Mouse (Mus musculus): ENCODE data around the gene Rnf25. TPM values are rescaled to one million over a fixed set of nuclear protein-coding genes. Genes with fewer than 3 reads are reported as not detected.
A peak's percentile ranks its signal among the peaks of the same experiment; 100 is the strongest.

Gene Rnf25
- polyA plus RNA-seq, 1 experiment from 2014 or later, result 11.4 TPM

GRCm38 (mm10) chr1:74587773-74588445 lies 13.3 kb downstream of the Rnf25 start, which contains the start of the genes Zfp142 and Bcs1l:
Zfp142 (minus strand) TSS chr1:74588246.
Bcs1l (plus strand) TSS chr1:74588289.
- H3K27me3 ChIP-seq (ENCODE audit: control insufficient read depth, insufficient read depth, low read length), result no peaks in the 10 kb centered on the region

DNA sequence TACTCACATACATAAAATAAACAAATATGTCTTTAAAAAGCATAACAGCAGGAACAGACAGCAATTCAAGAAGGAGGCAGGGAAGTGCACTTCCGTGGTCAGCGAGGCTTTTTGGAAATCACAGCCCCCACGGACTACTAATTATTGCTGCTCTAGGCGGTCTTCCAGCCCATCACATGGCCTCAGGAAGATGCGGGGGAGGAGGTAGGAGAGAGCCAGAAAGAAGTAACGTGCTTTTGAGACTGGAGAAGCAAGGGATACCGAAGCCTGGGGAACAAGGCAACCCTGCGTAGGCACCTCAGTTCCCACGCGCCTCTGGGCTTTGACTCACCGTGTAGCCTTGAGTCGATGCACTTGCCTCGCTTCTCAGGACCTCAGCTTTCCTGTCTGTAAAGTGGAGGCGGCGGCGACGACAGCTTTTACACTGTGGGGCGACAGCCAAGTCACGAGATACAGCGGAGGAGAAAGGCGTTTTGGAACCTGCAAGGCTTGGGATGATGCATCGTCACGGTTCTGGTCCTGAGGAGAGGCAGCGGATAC lies 13.9 kb downstream of the Rnf25 start:
- H3K36me3 ChIP-seq (ENCODE audit: control insufficient read depth, insufficient read depth, low read length), result peaks cover 5% of the 10 kb centered on the region; the same call in 1 of the 2 replicates
- peak; percentile 8; the same call in 1 of the 2 replicates for ATAC-seq (ENCODE audit: low FRiP score)

More at GRCm38 (mm10) chr1:74587773-74588445, 13.3 kb downstream of the Rnf25 start, which contains the start of the genes Zfp142 and Bcs1l:
- Histone ChIP-seq H3K4me1 (ENCODE audit: control insufficient read depth, insufficient read depth, low read length) (peaks cover 18% of the 10 kb centered on the region), H3K9ac (ENCODE audit: low read length) (peak within 1 kb of the TSS; percentile 80), H3K9me3 (ENCODE audit: control insufficient read depth, low read length) (no peaks in the 10 kb centered on the region), H3K36me3 (ENCODE audit: control insufficient read depth, insufficient read depth, low read length) (peaks cover 5% of the 10 kb centered on the region; the same call in 1 of the 2 replicates), H3K4me2 (peak within 1 kb of the TSS; percentile 67), H3K27ac (ENCODE audit: low read depth, low read length) (0 out of 2 replicates have a peak within 1 kb of the TSS, but pooled peaks have one; percentile 52), H3K4me3 (ENCODE audit: low read depth, low read length) (peak within 1 kb of the TSS; percentile 82)
- peak; percentile 99 for ATAC-seq (ENCODE audit: low FRiP score)
- under 1% methylated on average over 48 of the region's 48 CpGs for WGBS
- peak; percentile 100 for DNase-seq (ENCODE audit: low spot score, missing footprints)

GRCm38 (mm10) chr1:74584616-74585398 lies 16.4 kb downstream of the Rnf25 start:
- no peak overlapping the region for H3K27ac ChIP-seq (ENCODE audit: low read depth, low read length)
- peak; percentile 39 for DNase-seq (ENCODE audit: low spot score, missing footprints)
- 92% methylated on average over 3 of the region's 3 CpGs for WGBS
- no peaks in the 10 kb centered on the region for H3K27me3 ChIP-seq (ENCODE audit: control insufficient read depth, insufficient read depth, low read length)
- H3K36me3 ChIP-seq (ENCODE audit: control insufficient read depth, insufficient read depth, low read length), result no peaks in the 10 kb centered on the region
- no peak overlapping the region for H3K4me3 ChIP-seq (ENCODE audit: low read depth, low read length)
- no peaks in the 10 kb centered on the region for H3K9me3 ChIP-seq (ENCODE audit: control insufficient read depth, low read length)
- H3K4me1 ChIP-seq (ENCODE audit: control insufficient read depth, insufficient read depth, low read length), result peaks cover 18% of the 10 kb centered on the region
- no peak overlapping the region for H3K4me2 ChIP-seq
- no peak for ATAC-seq (ENCODE audit: low FRiP score)
- no peak overlapping the region for H3K9ac ChIP-seq (ENCODE audit: low read length)

More for the DNA sequence above, 13.9 kb downstream of the Rnf25 start:
- peaks cover 18% of the 10 kb centered on the region for H3K4me1 ChIP-seq (ENCODE audit: control insufficient read depth, insufficient read depth, low read length)
- under 1% methylated on average over 24 of the region's 24 CpGs for WGBS
- H3K27ac ChIP-seq (ENCODE audit: low read depth, low read length), result 0 out of 2 replicates have a peak overlapping the region, but pooled peaks have one; percentile 52
- H3K9ac ChIP-seq (ENCODE audit: low read length), result peak overlapping the region; percentile 80
- no peak for DNase-seq (ENCODE audit: low spot score, missing footprints)
- H3K27me3 ChIP-seq (ENCODE audit: control insufficient read depth, insufficient read depth, low read length), result no peaks in the 10 kb centered on the region
- no peaks in the 10 kb centered on the region for H3K9me3 ChIP-seq (ENCODE audit: control insufficient read depth, low read length)
- peak overlapping the region; percentile 67 for H3K4me2 ChIP-seq
- peak overlapping the region; percentile 82 for H3K4me3 ChIP-seq (ENCODE audit: low read depth, low read length)

GRCm38 (mm10) chr1:74582621-74583020 lies 18.6 kb downstream of the Rnf25 start:
- Histone ChIP-seq H3K27me3 (ENCODE audit: control insufficient read depth, insufficient read depth, low read length) (no peaks in the 10 kb centered on the region), H3K36me3 (ENCODE audit: control insufficient read depth, insufficient read depth, low read length) (peaks cover 9% of the 10 kb centered on the region; the same call in 1 of the 2 replicates), H3K27ac (ENCODE audit: low read depth, low read length) (no peak overlapping the region)

DNA sequence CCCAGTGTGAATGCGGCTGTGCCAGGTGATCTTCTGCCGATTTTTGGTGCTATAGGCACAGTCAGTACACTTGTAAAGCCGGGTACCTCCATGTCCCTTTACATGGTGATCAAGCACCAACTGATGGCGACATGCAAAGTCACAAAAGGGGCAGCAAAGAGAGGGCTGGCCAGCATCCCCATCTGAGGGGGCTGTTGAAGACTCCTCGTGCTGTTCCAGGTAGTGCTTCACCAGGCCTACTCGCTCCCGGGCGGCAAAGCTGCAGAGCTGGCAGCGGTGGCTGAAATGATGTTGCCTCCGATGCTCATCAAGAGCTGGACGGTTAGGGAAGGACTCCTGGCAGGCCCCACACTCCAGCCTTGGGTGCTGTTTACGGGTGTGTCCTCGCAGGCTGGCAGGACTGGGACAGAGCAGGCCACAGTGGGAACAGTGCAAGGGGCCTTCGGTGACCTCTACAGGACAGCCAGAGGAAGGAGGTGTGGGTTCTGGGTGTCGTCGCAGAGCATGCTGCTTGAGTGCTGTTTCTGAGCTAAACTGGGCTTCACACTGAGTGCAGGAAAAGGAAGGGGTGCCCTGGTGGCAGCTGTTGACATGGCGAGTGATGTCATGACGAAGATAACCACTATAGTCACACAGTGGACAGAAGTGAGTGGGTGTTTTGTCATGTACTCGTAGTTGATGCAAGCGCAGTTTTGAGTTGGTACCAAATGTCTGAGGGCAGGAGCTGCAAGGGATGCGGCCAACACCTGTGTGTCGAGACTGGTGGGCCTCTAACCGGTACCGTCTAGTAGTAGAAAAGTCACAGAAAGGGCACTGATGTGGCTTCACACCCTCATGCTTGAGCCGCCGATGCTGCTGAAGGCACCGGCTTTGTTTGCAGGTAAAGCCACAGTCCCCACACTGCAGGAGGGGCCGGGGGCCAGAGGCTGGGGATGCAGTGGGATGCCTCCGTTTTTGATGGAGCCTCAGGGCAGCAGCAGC lies 31.2 kb downstream of the Rnf25 start:
- H3K27ac ChIP-seq (ENCODE audit: low read depth, low read length), result no peak overlapping the region
- no peaks in the 10 kb centered on the region for H3K27me3 ChIP-seq (ENCODE audit: control insufficient read depth, insufficient read depth, low read length)
- H3K4me3 ChIP-seq (ENCODE audit: low read depth, low read length), result no peak overlapping the region
- H3K36me3 ChIP-seq (ENCODE audit: control insufficient read depth, insufficient read depth, low read length), result peaks cover 39% of the 10 kb centered on the region
- no peaks in the 10 kb centered on the region for H3K9me3 ChIP-seq (ENCODE audit: control insufficient read depth, low read length)
- 92% methylated on average over 29 of the region's 29 CpGs for WGBS
- no peak for ATAC-seq (ENCODE audit: low FRiP score)
- peak; percentile 59 for DNase-seq (ENCODE audit: low spot score, missing footprints)
- no peaks in the 10 kb centered on the region for H3K4me1 ChIP-seq (ENCODE audit: control insufficient read depth, insufficient read depth, low read length)
- no peak overlapping the region for H3K4me2 ChIP-seq
- no peak overlapping the region for H3K9ac ChIP-seq (ENCODE audit: low read length)

More at GRCm38 (mm10) chr1:74582621-74583020, 18.6 kb downstream of the Rnf25 start:
- no peak overlapping the region for H3K4me2 ChIP-seq
- 73% methylated on average over 3 of the region's 3 CpGs for WGBS
- ATAC-seq (ENCODE audit: low FRiP score), result no peak
- H3K4me3 ChIP-seq (ENCODE audit: low read depth, low read length), result no peak overlapping the region
- H3K9ac ChIP-seq (ENCODE audit: low read length), result no peak overlapping the region
- peaks cover 11% of the 10 kb centered on the region for H3K4me1 ChIP-seq (ENCODE audit: control insufficient read depth, insufficient read depth, low read length)
- H3K9me3 ChIP-seq (ENCODE audit: control insufficient read depth, low read length), result no peaks in the 10 kb centered on the region
- peak; percentile 6 for DNase-seq (ENCODE audit: low spot score, missing footprints)

DNA sequence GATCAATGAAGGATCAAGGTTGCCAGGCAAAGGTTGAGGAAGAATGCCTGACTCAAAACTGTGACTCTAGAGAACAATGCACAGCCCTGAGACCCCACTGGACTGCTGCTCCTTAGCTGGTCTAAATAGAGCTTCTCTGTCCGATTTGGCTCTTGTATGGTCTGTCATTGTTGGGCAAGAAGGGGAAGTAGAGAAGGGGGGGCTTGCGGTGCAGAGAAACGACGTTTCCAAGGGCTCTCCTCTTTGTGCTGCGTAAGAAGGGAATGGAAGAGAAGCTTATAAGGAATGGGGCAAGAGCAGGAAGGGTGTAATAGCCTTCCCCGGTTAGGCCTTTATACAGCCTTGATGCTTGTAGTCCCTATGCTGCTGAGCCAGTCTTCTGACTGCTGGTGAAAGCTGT lies 35.4 kb downstream of the Rnf25 start:
- H3K4me2 ChIP-seq, result no peak overlapping the region
- ATAC-seq (ENCODE audit: low FRiP score), result no peak
- no peak overlapping the region for H3K27ac ChIP-seq (ENCODE audit: low read depth, low read length)
- peaks cover 37% of the 10 kb centered on the region for H3K36me3 ChIP-seq (ENCODE audit: control insufficient read depth, insufficient read depth, low read length)
- peak; percentile 54 for DNase-seq (ENCODE audit: low spot score, missing footprints)
- WGBS, result 61% methylated on average over 6 of the region's 6 CpGs
- H3K9ac ChIP-seq (ENCODE audit: low read length), result no peak overlapping the region
- H3K4me3 ChIP-seq (ENCODE audit: low read depth, low read length), result no peak overlapping the region
- no peaks in the 10 kb centered on the region for H3K4me1 ChIP-seq (ENCODE audit: control insufficient read depth, insufficient read depth, low read length)
- no peaks in the 10 kb centered on the region for H3K27me3 ChIP-seq (ENCODE audit: control insufficient read depth, insufficient read depth, low read length)
- no peaks in the 10 kb centered on the region for H3K9me3 ChIP-seq (ENCODE audit: control insufficient read depth, low read length)

DNA sequence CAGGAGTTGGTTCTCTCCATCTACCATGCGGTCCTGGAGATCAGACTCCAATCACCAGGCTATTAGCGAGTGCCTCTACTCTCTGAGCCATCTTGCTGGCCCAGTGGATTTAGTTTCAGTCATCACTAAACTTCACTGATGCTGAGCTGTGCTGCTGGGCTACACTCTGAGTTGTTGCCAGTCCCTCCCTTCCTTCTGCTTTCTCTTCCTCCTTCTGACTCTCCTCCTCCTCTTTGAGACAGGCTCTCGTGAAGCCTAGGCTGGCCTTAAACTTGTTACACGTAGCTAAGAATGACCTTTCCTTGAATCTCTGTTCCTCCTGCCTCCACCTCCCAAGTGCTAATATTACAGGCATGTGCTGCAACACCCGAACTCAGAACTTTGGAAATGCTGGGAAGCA lies 42.1 kb downstream of the Rnf25 start:
- Histone ChIP-seq H3K27me3 (ENCODE audit: control insufficient read depth, insufficient read depth, low read length) (no peaks in the 10 kb centered on the region), H3K4me2 (no peak overlapping the region), H3K9ac (ENCODE audit: low read length) (no peak overlapping the region), H3K36me3 (ENCODE audit: control insufficient read depth, insufficient read depth, low read length) (no peaks in the 10 kb centered on the region; the same call in 1 of the 2 replicates), H3K27ac (ENCODE audit: low read depth, low read length) (no peak overlapping the region), H3K4me3 (ENCODE audit: low read depth, low read length) (no peak overlapping the region), H3K4me1 (ENCODE audit: control insufficient read depth, insufficient read depth, low read length) (no peaks in the 10 kb centered on the region), H3K9me3 (ENCODE audit: control insufficient read depth, low read length) (no peaks in the 10 kb centered on the region)
- ATAC-seq (ENCODE audit: low FRiP score) (no peak), DNase-seq (ENCODE audit: low spot score, missing footprints) (peak; percentile 80)
- 82% methylated on average over 5 of the region's 5 CpGs for WGBS

DNA sequence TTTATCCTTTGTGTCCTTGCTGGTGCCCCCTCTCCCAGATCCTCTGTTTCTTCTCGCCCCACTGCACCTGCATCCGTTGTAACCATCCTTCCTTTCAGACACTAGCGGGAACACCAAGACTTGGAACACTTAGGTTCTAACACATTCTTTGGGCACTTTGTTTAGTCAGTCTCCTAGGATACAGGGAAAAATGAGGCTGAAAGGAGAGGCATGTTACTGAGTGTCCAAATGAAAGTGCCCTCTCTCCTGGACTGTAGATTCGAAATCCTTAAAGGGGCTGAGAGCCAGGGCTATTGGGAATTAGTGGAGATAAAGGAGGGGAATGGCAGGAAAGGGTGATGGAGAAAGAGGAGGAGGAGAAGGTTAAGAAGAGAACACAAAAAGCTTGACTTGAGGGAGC lies 57.0 kb downstream of the Rnf25 start, which contains the start of gene Usp37:
Gene Usp37 (minus strand): TSS at position 101 of the 400 bp plus-strand sequence.
- Histone ChIP-seq H3K4me3 (ENCODE audit: low read depth, low read length) (no peak within 1 kb of the TSS), H3K9me3 (ENCODE audit: control insufficient read depth, low read length) (no peaks in the 10 kb centered on the region), H3K4me2 (no peak within 1 kb of the TSS), H3K4me1 (ENCODE audit: control insufficient read depth, insufficient read depth, low read length) (peaks cover 7% of the 10 kb centered on the region; the same call in 1 of the 2 replicates), H3K27me3 (ENCODE audit: control insufficient read depth, insufficient read depth, low read length) (no peaks in the 10 kb centered on the region), H3K36me3 (ENCODE audit: control insufficient read depth, insufficient read depth, low read length) (no peaks in the 10 kb centered on the region), H3K9ac (ENCODE audit: low read length) (no peak within 1 kb of the TSS), H3K27ac (ENCODE audit: low read depth, low read length) (no peak within 1 kb of the TSS)
- no peak for DNase-seq (ENCODE audit: low spot score, missing footprints)
- WGBS, result 23% methylated on average over 4 of the region's 4 CpGs
- ATAC-seq (ENCODE audit: low FRiP score), result no peak
